14 mouse cellular contexts compared by ENCODE assay signal in the genomic region with DNA sequence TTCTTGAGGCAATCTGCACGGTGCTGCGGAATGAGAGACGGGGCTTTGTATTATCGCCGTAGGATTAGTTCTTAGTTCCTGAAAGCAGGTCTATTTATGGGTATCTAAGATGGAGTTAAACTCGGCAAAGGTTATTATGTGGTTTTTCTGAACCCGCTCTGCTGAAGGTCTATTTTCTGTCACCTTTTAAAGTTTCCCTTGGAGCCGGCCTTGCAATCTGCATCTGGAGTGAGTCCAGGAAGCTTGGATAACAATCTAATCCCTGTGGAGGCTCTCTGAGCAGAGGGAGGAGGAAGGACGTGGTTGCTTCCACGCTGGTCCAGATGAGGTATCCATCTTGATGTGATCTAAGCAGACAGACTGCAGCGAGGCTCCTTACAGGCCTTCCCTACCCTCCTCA. TPM values are rescaled to one million over a fixed set of nuclear protein-coding genes. Genes with fewer than 3 reads are reported as not detected.
A peak's percentile ranks its signal among the peaks of the same experiment; 100 is the strongest.
DNase-seq lines count a peak whose midpoint lies in the region; ATAC-seq and TF ChIP-seq lines count a peak whose summit lies in the region.
"Had no signal": no experiment of that assay in that cellular context is flagged by ENCODE, and none has a peak within 500 bp of the region (broad histone marks: within the 10 kb centered on the region; RNA-seq: fewer than 3 reads in every experiment).

No protein-coding gene starts in this region.

- 23% methylated on average over 11 of the region's 11 CpGs for WGBS in forebrain, postnatal 0 days
- 19% methylated on average over 11 of the region's 11 CpGs for WGBS in forebrain, embryonic 15.5 days
- whole genome bisulfite sequencing in neural tube, embryonic 13.5 days = 44% methylated on average over 11 of the region's 11 CpGs
- WGBS in midbrain, embryonic 14.5 days = 14% methylated on average over 11 of the region's 11 CpGs

- DNase-seq in forebrain, postnatal 0 days = peak; percentile 38
- DNase-seq in neural tube, embryonic 10.5 days (ENCODE audit: extremely low spot score, low spot score) = no peak
- peak; percentile 65 for DNase-seq in midbrain, embryonic 14.5 days
- no peak for DNase-seq in adrenal gland, adult 18-20 months (ENCODE audit: low spot score in 2 of 2)
- DNase-seq in thymus, postnatal 10 days (ENCODE audit: low spot score in 2 of 2) = no peak
- no peak for DNase-seq in layer of hippocampus, adult 8-10 months (ENCODE audit: low spot score in 2 of 2)
- DNase-seq: cerebellum, adult 11 months; heart, postnatal 10 days; right cerebral cortex, postnatal 14 days had no signal

- H3K27ac ChIP-seq in forebrain, postnatal 0 days (ENCODE audit: low read depth, low read length) = no peak overlapping the region
- no peak overlapping the region for H3K27ac ChIP-seq in forebrain, embryonic 15.5 days (replicated peaks)
- no peak overlapping the region for H3K27ac ChIP-seq in neural tube, embryonic 13.5 days (replicated peaks)
- peak overlapping the region; percentile 38 for H3K27ac ChIP-seq in midbrain, embryonic 14.5 days (replicated peaks; ENCODE audit: low read depth, low read length)
- H3K27ac ChIP-seq: lung, embryonic 15.5 days had no signal

- no peaks in the 10 kb centered on the region for H3K4me1 ChIP-seq in forebrain, postnatal 0 days (ENCODE audit: insufficient read depth)
- H3K4me1 ChIP-seq in forebrain, embryonic 15.5 days = peaks cover 11% of the 10 kb centered on the region
- H3K4me1 ChIP-seq in neural tube, embryonic 13.5 days (replicated peaks) = peaks cover 19% of the 10 kb centered on the region; the same call in 1 of the 2 replicates
- H3K4me1 ChIP-seq in midbrain, embryonic 14.5 days (ENCODE audit: control insufficient read depth, insufficient read depth, low read length) = peaks cover 13% of the 10 kb centered on the region; the same call in 1 of the 2 replicates
- H3K4me1 ChIP-seq: lung, embryonic 15.5 days had no signal

- no peak overlapping the region for H3K9ac ChIP-seq in forebrain, postnatal 0 days
- H3K9ac ChIP-seq in forebrain, embryonic 15.5 days (replicated peaks) = no peak overlapping the region
- peak overlapping the region; percentile 31; the same call in 1 of the 2 replicates for H3K9ac ChIP-seq in neural tube, embryonic 13.5 days
- no peak overlapping the region for H3K9ac ChIP-seq in midbrain, embryonic 14.5 days (replicated peaks; ENCODE audit: low read length)
- H3K9ac ChIP-seq: lung, embryonic 15.5 days had no signal

- H3K9me3 ChIP-seq in forebrain, postnatal 0 days (ENCODE audit: low read length) = no peaks in the 10 kb centered on the region
- H3K9me3 ChIP-seq in forebrain, embryonic 15.5 days = no peaks in the 10 kb centered on the region
- no peaks in the 10 kb centered on the region for H3K9me3 ChIP-seq in neural tube, embryonic 13.5 days
- H3K9me3 ChIP-seq in midbrain, embryonic 14.5 days (ENCODE audit: control insufficient read depth, low read length) = no peaks in the 10 kb centered on the region
- H3K9me3 ChIP-seq: G1E; lung, embryonic 15.5 days had no signal

- TF ChIP-seq CTCF in forebrain, postnatal 0 days (IDR thresholded peaks at IDR 0.05; ENCODE audit: low read depth) = no peak

- H3K36me3 ChIP-seq in forebrain, postnatal 0 days (ENCODE audit: insufficient read depth) = no peaks in the 10 kb centered on the region
- H3K36me3 ChIP-seq in forebrain, embryonic 15.5 days = no peaks in the 10 kb centered on the region
- no peaks in the 10 kb centered on the region for H3K36me3 ChIP-seq in neural tube, embryonic 13.5 days
- H3K36me3 ChIP-seq in midbrain, embryonic 14.5 days (ENCODE audit: control insufficient read depth, insufficient read depth, low read length) = no peaks in the 10 kb centered on the region
- H3K36me3 ChIP-seq: G1E; lung, embryonic 15.5 days had no signal

- ATAC-seq in forebrain, postnatal 0 days = no peak
- no peak for ATAC-seq in forebrain, embryonic 15.5 days (replicated peaks)
- ATAC-seq in neural tube, embryonic 13.5 days (ENCODE audit: low read depth) = no peak
- no peak for ATAC-seq in midbrain, embryonic 14.5 days (ENCODE audit: low FRiP score, low TSS enrichment)
- ATAC-seq: inflammation-experienced regulatory T-cells, adult 6 months had no signal

- H3K4me3 ChIP-seq in forebrain, postnatal 0 days (ENCODE audit: low read depth, low read length) = no peak overlapping the region
- H3K4me3 ChIP-seq in forebrain, embryonic 15.5 days = no peak overlapping the region
- H3K4me3 ChIP-seq in neural tube, embryonic 13.5 days = no peak overlapping the region
- no peak overlapping the region for H3K4me3 ChIP-seq in midbrain, embryonic 14.5 days (replicated peaks; ENCODE audit: low read depth, low read length)
- H3K4me3 ChIP-seq: lung, embryonic 15.5 days had no signal

- H3K27me3 ChIP-seq in forebrain, postnatal 0 days (ENCODE audit: insufficient read depth, low read length) = peaks cover 15% of the 10 kb centered on the region; the same call in 1 of the 2 replicates
- H3K27me3 ChIP-seq in forebrain, embryonic 15.5 days = peaks cover 33% of the 10 kb centered on the region
- peaks cover 40% of the 10 kb centered on the region for H3K27me3 ChIP-seq in neural tube, embryonic 13.5 days
- no peaks in the 10 kb centered on the region for H3K27me3 ChIP-seq in midbrain, embryonic 14.5 days (ENCODE audit: control insufficient read depth, insufficient read depth, low read length)

- peak overlapping the region; percentile 2; the same call in 1 of the 2 replicates for H3K4me2 ChIP-seq in forebrain, postnatal 0 days (ENCODE audit: low read depth)
- no peak overlapping the region for H3K4me2 ChIP-seq in forebrain, embryonic 15.5 days (replicated peaks)
- no peak overlapping the region for H3K4me2 ChIP-seq in neural tube, embryonic 13.5 days
- peak overlapping the region; percentile 34 for H3K4me2 ChIP-seq in midbrain, embryonic 14.5 days (ENCODE audit: low read length)
- H3K4me2 ChIP-seq: lung, embryonic 15.5 days had no signal

RNA-seq across cellular contexts. Expression of gene Anxa2, which starts 53.8 kb away (rescaled TPM):
- total RNA-seq in forebrain, postnatal 0 days (2014; rRNA removed) = 49.2 and 68.4 TPM in 2 replicates
- polyA plus RNA-seq in forebrain, postnatal 0 days (2015; fragmentation: Nextera tagmentation; extraction: Ambion mirVana) = 62.8 and 66.3 TPM in 2 replicates
- polyA plus RNA-seq in forebrain, embryonic 15.5 days (2015; fragmentation: Nextera tagmentation; extraction: Ambion mirVana) = 78.9 and 83.6 TPM in 2 replicates
- 308 and 356 TPM in 2 replicates for polyA plus RNA-seq in neural tube, embryonic 13.5 days (2015; fragmentation: Nextera tagmentation; extraction: Ambion mirVana)
- polyA plus RNA-seq in midbrain, embryonic 14.5 days (2014; fragmentation: Nextera tagmentation; extraction: Ambion mirVana) = 48.8 and 105 TPM in 2 replicates
- total RNA-seq in adrenal gland, adult 18-20 months (2021) = 100 to 1,000 TPM; 340 to 537 TPM
- 10 to 100 TPM; 12.0 to 19.0 (median 15.6) TPM for total RNA-seq in layer of hippocampus, adult 8-10 months (2022)

Comparison
In these comparisons a context has a peak if more than half of its experiments do, and no peak if none do; other contexts are left out.
1. H3K4me2 ChIP-seq: peak in forebrain, postnatal 0 days (single experiment) and midbrain, embryonic 14.5 days (single experiment); none in forebrain, embryonic 15.5 days (single experiment) and neural tube, embryonic 13.5 days (single experiment).
2. DNase-seq: peak in forebrain, postnatal 0 days (single experiment) and midbrain, embryonic 14.5 days (single experiment); none in neural tube, embryonic 10.5 days (single experiment), adrenal gland, adult 18-20 months (0 of 2), thymus, postnatal 10 days (0 of 2) and layer of hippocampus, adult 8-10 months (0 of 2).